Mouse (Mus musculus) MEL (cell line): ENCODE measurements around the gene Il33. TPM values are rescaled to one million over a fixed set of nuclear protein-coding genes. Genes with fewer than 3 reads are reported as not detected.
A peak's percentile ranks its signal among the peaks of the same experiment; 100 is the strongest.

Experiments used
- DNase-seq: peaks from one replicate; pipeline ENCODE4 v3.0.0; 2011; ENCODE audit warnings: low read depth, low spot score
- H3K27ac ChIP-seq: 2 replicates; pipeline ENCODE4 v1.5.1; 2012; ENCODE audit warnings: low read depth, mild to moderate bottlenecking, control low read depth, low read length, moderate library complexity; ENCODE audit not compliant: control insufficient read depth
- H3K27me3 ChIP-seq, 2 experiments: fragments of 150-350 bp in 1 of 2; sonication (generic) in 1 of 2; 2 replicates each; pipeline ENCODE4 v1.6.1; 2012; ENCODE audit warnings: low read length in 2 of 2, mild to moderate bottlenecking in 2 of 2, improper control_type of control experiment in 1 of 2, moderate library complexity in 1 of 2; ENCODE audit not compliant: insufficient read depth in 2 of 2, control insufficient read depth in 1 of 2
- H3K36me3 ChIP-seq, 2 experiments: 2 replicates each; pipeline ENCODE4 v1.6.1; 2012 to 2014; ENCODE audit warnings: low read length in 2 of 2, improper control_type of control experiment in 1 of 2, inconsistent platforms in 1 of 2, mild to moderate bottlenecking in 1 of 2; ENCODE audit not compliant: insufficient read depth in 2 of 2, control insufficient read depth in 1 of 2
- H3K4me1 ChIP-seq, 2 experiments: fragments of 150-350 bp in 1 of 2; sonication (generic) in 1 of 2; 2 replicates each; pipeline ENCODE4 v1.6.1; 2012; ENCODE audit warnings: low read length in 2 of 2, improper control_type of control experiment in 1 of 2, mild to moderate bottlenecking in 1 of 2; ENCODE audit not compliant: insufficient read depth in 2 of 2, control insufficient read depth in 1 of 2
- H3K4me3 ChIP-seq, 2 experiments: fragments of 150-350 bp in 1 of 2; sonication (generic) in 1 of 2; 2 replicates each; pipeline ENCODE4 v1.5.1; 2012; ENCODE audit warnings: low read depth in 2 of 2, low read length in 2 of 2, mild to moderate bottlenecking in 2 of 2, moderate library complexity in 2 of 2, control low read depth in 1 of 2, improper control_type of control experiment in 1 of 2; ENCODE audit not compliant: control insufficient read depth in 1 of 2, insufficient read depth in 1 of 2
- H3K79me2 ChIP-seq: 2 replicates; pipeline ENCODE4 v1.6.1; 2012; ENCODE audit warnings: mild to moderate bottlenecking, low read length, moderate library complexity; ENCODE audit not compliant: control insufficient read depth, poor library complexity, insufficient read depth
- H3K9ac ChIP-seq: 2 replicates; pipeline ENCODE4 v1.6.1; 2012; ENCODE audit warnings: low read depth, mild to moderate bottlenecking, control low read depth, low read length, moderate library complexity; ENCODE audit not compliant: control insufficient read depth, poor library complexity, severe bottlenecking
- H3K9me3 ChIP-seq: fragments of 150-350 bp; sonication (generic); replicated peaks from 2 replicates; pipeline ENCODE4 v1.6.1; 2012; ENCODE audit warnings: mild to moderate bottlenecking, low read length, improper control_type of control experiment, moderate library complexity; ENCODE audit not compliant: insufficient read depth
- CHD1 ChIP-seq: IDR thresholded peaks from 2 replicates; pipeline ENCODE4 v1.6.1; 2012; ENCODE audit warnings: low read depth, mild to moderate bottlenecking, inconsistent platforms, low read length, improper control_type of control experiment
- CTCF ChIP-seq, 3 experiments: IDR thresholded peaks in 2 of 3; conservative IDR thresholded peaks in 1 of 3; 2 replicates each; pipeline ENCODE4 v1.5.1; 2011 to 2012; ENCODE audit warnings: low read length in 3 of 3, low read depth in 2 of 3, mild to moderate bottlenecking in 2 of 3, improper control_type of control experiment in 1 of 3, inconsistent platforms in 1 of 3, mixed read lengths in 1 of 3, moderate library complexity in 1 of 3; ENCODE audit not compliant: control insufficient read depth in 1 of 3, insufficient read depth in 1 of 3, poor library complexity in 1 of 3, severe bottlenecking in 1 of 3
- ELF1 ChIP-seq: IDR thresholded peaks from 2 replicates; pipeline ENCODE4 v1.6.1; 2014; ENCODE audit warnings: low read depth, mild to moderate bottlenecking, inconsistent platforms, low read length, improper control_type of control experiment, moderate library complexity
- EP300 ChIP-seq, 2 experiments: IDR thresholded peaks; 2 replicates each; pipeline ENCODE4 v1.6.1; 2011; ENCODE audit warnings: improper control_type of control experiment in 2 of 2, low read length in 2 of 2, low read depth in 1 of 2, mild to moderate bottlenecking in 1 of 2
- ETS1 ChIP-seq: IDR thresholded peaks from 2 replicates; pipeline ENCODE4 v1.6.1; 2012; ENCODE audit warnings: low read depth, mild to moderate bottlenecking, inconsistent platforms, low read length, improper control_type of control experiment, moderate library complexity
- GABPA ChIP-seq: IDR thresholded peaks from 2 replicates; pipeline ENCODE4 v1.6.1; 2012; ENCODE audit warnings: low read depth, mild to moderate bottlenecking, inconsistent platforms, low read length, improper control_type of control experiment, moderate library complexity
- GATA1 ChIP-seq: IDR thresholded peaks from 2 replicates; pipeline ENCODE4 v1.6.1; 2011; ENCODE audit warnings: low read depth, low read length, improper control_type of control experiment
- HCFC1 ChIP-seq: IDR thresholded peaks from 2 replicates; pipeline ENCODE4 v1.6.1; 2012; ENCODE audit warnings: low read depth, mild to moderate bottlenecking, inconsistent platforms, low read length, improper control_type of control experiment, moderate library complexity
- JUND ChIP-seq: IDR thresholded peaks from 2 replicates; pipeline ENCODE4 v1.6.1; 2011; ENCODE audit warnings: low read depth, mild to moderate bottlenecking, improper control_type of control experiment, low read length
- MAZ ChIP-seq: IDR thresholded peaks from 2 replicates; pipeline ENCODE4 v1.6.1; 2012; ENCODE audit warnings: low read depth, mild to moderate bottlenecking, inconsistent platforms, low read length, improper control_type of control experiment
- MYB ChIP-seq: IDR thresholded peaks from 2 replicates; pipeline ENCODE4 v1.6.1; 2011; ENCODE audit warnings: mild to moderate bottlenecking, low read depth, low read length, improper control_type of control experiment
- POLR2A ChIP-seq, 2 experiments: IDR thresholded peaks; 2 replicates each; pipeline ENCODE4 v1.6.1; 2011 to 2012; ENCODE audit warnings: low read length in 2 of 2, mild to moderate bottlenecking in 2 of 2, control low read depth in 1 of 2, improper control_type of control experiment in 1 of 2, low read depth in 1 of 2, moderate library complexity in 1 of 2; ENCODE audit not compliant: control insufficient read depth in 1 of 2, insufficient read depth in 1 of 2, poor library complexity in 1 of 2
- RAD21 ChIP-seq: IDR thresholded peaks from 2 replicates; pipeline ENCODE4 v1.6.1; 2011; ENCODE audit warnings: mild to moderate bottlenecking, low read depth, low read length, improper control_type of control experiment
- SMC3 ChIP-seq: IDR thresholded peaks from 2 replicates; pipeline ENCODE4 v1.6.1; 2011; ENCODE audit warnings: low read depth, low read length, improper control_type of control experiment
- TAL1 ChIP-seq: IDR thresholded peaks from 2 replicates; pipeline ENCODE4 v1.6.1; 2012; ENCODE audit warnings: mild to moderate bottlenecking, inconsistent platforms, low read length, moderate library complexity, mixed read lengths
- TBP ChIP-seq: IDR thresholded peaks from 2 replicates; pipeline ENCODE4 v1.8.0; 2011; ENCODE audit warnings: low read depth, low read length, improper control_type of control experiment
- TCF12 ChIP-seq: IDR thresholded peaks from 2 replicates; pipeline ENCODE4 v1.6.1; 2014; ENCODE audit warnings: low read depth, mild to moderate bottlenecking, inconsistent platforms, low read length, improper control_type of control experiment, moderate library complexity
- UBTF ChIP-seq: IDR thresholded peaks from 2 replicates; pipeline ENCODE4 v1.6.1; 2012; ENCODE audit warnings: low read depth, mild to moderate bottlenecking, inconsistent platforms, low read length, improper control_type of control experiment, moderate library complexity, borderline replicate concordance; ENCODE audit not compliant: insufficient read depth
- USF1 ChIP-seq: IDR thresholded peaks from 2 replicates; pipeline ENCODE4 v1.6.1; 2014; ENCODE audit warnings: low read depth, mild to moderate bottlenecking, inconsistent platforms, low read length, improper control_type of control experiment, moderate library complexity
- USF2 ChIP-seq, 2 experiments: IDR thresholded peaks; 2 replicates each; pipeline ENCODE4 v1.6.1; 2011 to 2012; ENCODE audit warnings: improper control_type of control experiment in 2 of 2, low read length in 2 of 2, borderline replicate concordance in 1 of 2, inconsistent platforms in 1 of 2, low read depth in 1 of 2, mild to moderate bottlenecking in 1 of 2; ENCODE audit not compliant: insufficient read depth in 1 of 2
- ZC3H11A ChIP-seq: IDR thresholded peaks from 2 replicates; pipeline ENCODE4 v1.6.1; 2012; ENCODE audit warnings: low read depth, mild to moderate bottlenecking, inconsistent platforms, low read length, improper control_type of control experiment
- polyA plus RNA-seq, 2 experiments: library from polyadenylated mRNA; stranded (reverse) in 1 of 2; unstranded in 1 of 2; fragments of >175 nt in 1 of 2; fragments of >200 nt in 1 of 2; gene quantifications; 2 replicates each; pipeline versions ENCODE4 v1.2.1 to v1.2.4; 2012; ENCODE audit warnings: low replicate concordance in 2 of 2, low read depth in 1 of 2; ENCODE audit not compliant: insufficient read length in 2 of 2, insufficient read depth in 1 of 2, missing spikeins in 1 of 2
- total RNA-seq: library from RNA; depleted of rRNA; stranded (reverse); fragments of 300-350 nt; gene quantifications from 2 replicates; pipeline ENCODE4 v1.2.3, GENCODE M21; 2012

The Il33 gene
- total and polyA plus RNA-seq, 3 experiments, result 0.17 TPM; not detected in 2

DNA sequence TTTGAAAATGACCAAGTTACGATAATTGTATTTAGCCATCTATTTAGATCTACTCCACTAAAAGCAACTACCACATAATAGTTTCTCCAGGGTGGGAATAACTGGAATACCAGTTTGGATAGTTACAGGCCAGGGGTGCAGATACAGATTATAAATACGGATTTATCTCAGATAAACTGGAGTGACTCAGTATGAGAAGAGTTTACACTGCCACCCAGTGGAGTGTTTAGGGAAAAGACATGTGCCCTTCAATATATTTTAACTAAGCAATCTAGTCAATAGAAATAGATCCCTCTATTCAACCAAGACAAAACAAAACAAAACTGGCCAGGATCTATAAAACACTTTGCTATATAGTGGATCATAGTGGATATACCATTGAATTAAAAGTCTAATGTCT lies 53.9 kb downstream of the Il33 start:
- H3K79me2 ChIP-seq, result no peaks in the 10 kb centered on the region
- peak; percentile 82 for DNase-seq
- no peaks in the 10 kb centered on the region for H3K4me1 ChIP-seq
- no peak overlapping the region for H3K4me3 ChIP-seq
- no peaks in the 10 kb centered on the region for H3K9me3 ChIP-seq
- no peak for TF ChIP-seq GABPA
- TF ChIP-seq MYB, result no peak
- no peak; the same call in 1 of the 2 replicates for TF ChIP-seq JUND
- no peak for TF ChIP-seq TAL1
- TF ChIP-seq SMC3, result peak; percentile 93
- peak; percentile 94 for TF ChIP-seq RAD21
- TF ChIP-seq CTCF (IDR thresholded peaks at IDR 0.05 in 2 of 3, conservative IDR thresholded peaks at IDR 0.05 in 1 of 3; ENCODE audit: control insufficient read depth in 1 of 3, insufficient read depth in 1 of 3, low read depth in 2 of 3, low read length in 3 of 3, poor library complexity in 1 of 3, severe bottlenecking in 1 of 3), result peak; percentile 31 to 83 (median 61); a peak in 5 of 6 replicates
- TF ChIP-seq USF1, result no peak
- peak; percentile 56 for TF ChIP-seq GATA1
- TF ChIP-seq CHD1, result no peak
- peak; percentile 94 for TF ChIP-seq ZC3H11A
- H3K9ac ChIP-seq, result no peak overlapping the region
- H3K27ac ChIP-seq, result no peak overlapping the region
- H3K27me3 ChIP-seq, result peaks cover 0 to 5% of the 10 kb centered on the region in 2 experiments; a peak in 2 of 4 replicates
- H3K36me3 ChIP-seq, result no peaks in the 10 kb centered on the region

DNA sequence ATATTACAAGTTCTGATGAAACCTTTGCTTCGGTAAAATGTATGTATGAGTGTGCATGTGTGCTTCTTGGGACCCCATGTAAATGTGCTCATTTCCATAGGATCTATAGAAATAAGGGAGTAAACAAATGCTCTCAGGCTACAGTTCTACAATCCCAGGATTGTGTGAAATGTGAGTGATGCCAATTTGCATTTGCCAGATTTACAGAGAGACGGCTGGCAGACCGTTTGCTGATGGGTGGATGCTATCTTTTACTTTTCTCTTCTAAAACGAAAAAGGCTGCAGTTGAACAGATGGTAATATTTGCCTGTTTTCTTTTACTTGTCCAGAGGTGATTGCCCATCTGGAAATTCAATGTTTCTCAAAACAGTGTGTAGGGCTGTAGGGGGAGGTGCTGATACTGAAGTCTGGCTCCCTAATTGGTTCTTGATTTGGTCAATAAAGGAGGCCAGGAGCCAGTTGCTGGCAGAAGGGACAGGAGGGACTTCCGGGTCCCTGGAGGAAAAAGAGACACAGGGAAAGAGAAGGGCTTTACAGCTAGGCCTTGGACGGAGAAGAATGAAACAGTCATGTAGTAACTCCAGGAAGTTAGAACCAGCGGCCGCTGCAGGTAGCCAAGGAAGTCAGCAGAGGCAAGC lies 54.7 kb downstream of the Il33 start:
- H3K27me3 ChIP-seq, result peaks cover 0 to 5% of the 10 kb centered on the region in 2 experiments; a peak in 2 of 4 replicates
- no peak for TF ChIP-seq TCF12
- 0 out of 2 replicates have a peak, but pooled peaks have one; percentile 24 for TF ChIP-seq ELF1
- TF ChIP-seq, all 39 proteins: peak for 1
- Histone ChIP-seq H3K9ac (no peak overlapping the region), H3K4me1 (no peaks in the 10 kb centered on the region), H3K79me2 (no peaks in the 10 kb centered on the region), H3K9me3 (no peaks in the 10 kb centered on the region), H3K4me3 (no peak overlapping the region), H3K27ac (no peak overlapping the region), H3K36me3 (no peaks in the 10 kb centered on the region)
- DNase-seq, result peak; percentile 32

DNA sequence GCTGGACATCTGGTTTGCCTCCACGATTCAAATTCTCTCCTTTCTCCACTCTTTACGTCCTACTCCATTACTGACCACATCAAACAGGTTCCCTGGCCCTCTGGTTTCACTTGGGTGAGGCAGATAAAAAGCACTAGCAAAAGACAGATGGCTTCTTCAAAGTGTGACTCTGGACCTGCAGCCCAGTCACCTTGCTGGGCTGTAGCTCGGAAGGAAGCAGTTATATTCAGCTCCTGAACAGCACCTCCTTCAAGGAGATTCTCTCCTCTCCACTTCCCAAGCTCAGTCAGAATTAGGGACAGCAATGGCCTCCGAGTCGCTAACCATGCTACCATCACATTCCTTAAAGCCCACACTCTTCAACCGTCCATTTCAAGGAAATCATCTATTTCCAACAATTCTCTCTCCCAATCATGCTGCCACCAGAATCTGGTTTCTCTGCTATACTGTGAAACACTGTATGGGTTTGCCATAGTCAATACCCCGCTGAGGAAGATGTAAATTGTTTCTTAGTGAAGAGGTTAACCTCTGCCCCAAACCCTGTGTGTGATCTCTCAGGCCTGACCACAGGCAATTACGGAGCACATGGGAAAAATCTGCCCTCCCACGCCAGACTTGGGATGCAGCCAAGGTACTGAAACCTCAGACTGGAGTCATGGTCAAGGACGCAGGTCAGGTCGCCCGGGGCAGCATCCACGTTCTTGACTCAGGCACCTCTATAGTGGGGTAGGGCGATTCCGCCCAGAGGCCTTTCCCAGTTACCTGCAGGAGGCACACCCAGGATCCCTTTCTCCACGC lies 59.5 kb downstream of the Il33 start:
- 0 out of 4 replicates have a peak, but pooled peaks cover 0 to 4% of the 10 kb centered on the region in 2 experiments for H3K27me3 ChIP-seq

More for the DNA sequence above, 59.5 kb downstream of the Il33 start:
- Histone ChIP-seq H3K9ac (no peak overlapping the region), H3K27ac (no peak overlapping the region), H3K36me3 (no peaks in the 10 kb centered on the region), H3K79me2 (no peaks in the 10 kb centered on the region), H3K4me1 (no peaks in the 10 kb centered on the region), H3K9me3 (no peaks in the 10 kb centered on the region)
- no peak for DNase-seq
- TF ChIP-seq TCF12, result no peak
- no peak for TF ChIP-seq JUND
- TF ChIP-seq ETS1, result no peak
- TF ChIP-seq TBP, result no peak
- no peak for TF ChIP-seq EP300 (IDR thresholded peaks at IDR 0.05; ENCODE audit: low read depth in 1 of 2, low read length in 2 of 2)
- no peak for TF ChIP-seq UBTF
- TF ChIP-seq USF2 (IDR thresholded peaks at IDR 0.05; ENCODE audit: borderline replicate concordance in 1 of 2, insufficient read depth in 1 of 2, low read depth in 1 of 2, low read length in 2 of 2), result no peak
- TF ChIP-seq POLR2A (IDR thresholded peaks at IDR 0.05; ENCODE audit: control insufficient read depth in 1 of 2, insufficient read depth in 1 of 2, low read depth in 1 of 2, low read length in 2 of 2, poor library complexity in 1 of 2), result no peak
- no peak for TF ChIP-seq MAZ
- no peak for TF ChIP-seq HCFC1
- TF ChIP-seq SMC3, result no peak
- TF ChIP-seq, all 39 proteins: peak for 0
- no peak overlapping the region for H3K4me3 ChIP-seq
